Mouse (Mus musculus) A20 (cell line): ENCODE measurements around the gene Zdhhc9.

Experiments used
- DNase-seq: peaks from one replicate; pipeline ENCODE4 v3.0.0-alpha.2; 2011; ENCODE audit warnings: low read depth, low spot score

The Zdhhc9 gene

DNA sequence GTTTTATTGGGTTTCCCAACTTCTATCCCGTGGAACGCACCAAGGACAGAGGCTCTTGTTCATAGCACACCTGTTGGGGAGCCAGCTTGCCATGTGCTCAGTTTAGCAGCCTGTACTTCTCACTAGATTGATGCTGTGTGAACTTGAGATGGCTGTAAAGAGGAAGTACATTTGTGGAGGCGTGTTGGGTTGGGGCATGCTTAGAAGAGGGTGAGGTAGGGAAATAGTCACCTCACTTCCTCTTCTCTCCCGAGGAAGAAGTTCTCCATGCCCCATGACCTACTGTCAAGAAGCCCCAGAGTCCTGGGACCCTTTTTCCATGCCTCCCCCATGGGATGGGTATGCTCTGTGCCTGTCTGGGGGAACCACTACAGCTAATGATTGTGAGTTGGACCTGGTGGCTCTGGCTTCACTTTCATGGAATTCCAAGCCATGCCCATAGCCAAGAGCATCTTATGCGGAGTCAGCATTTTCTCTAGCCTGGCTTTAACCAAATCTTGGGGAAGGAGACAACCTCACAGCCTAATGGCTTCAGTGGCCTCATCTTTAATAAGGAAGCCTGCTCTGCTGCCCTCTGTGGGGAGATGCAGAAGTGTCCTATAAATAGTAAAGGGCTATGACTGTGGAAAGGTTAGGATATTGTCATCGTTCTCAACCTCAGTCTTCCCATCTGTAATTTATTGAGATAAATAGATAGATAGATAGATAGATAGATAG, 81.0 kb downstream of the Zdhhc9 start:
- DNase-seq, result peak; percentile 72

DNA sequence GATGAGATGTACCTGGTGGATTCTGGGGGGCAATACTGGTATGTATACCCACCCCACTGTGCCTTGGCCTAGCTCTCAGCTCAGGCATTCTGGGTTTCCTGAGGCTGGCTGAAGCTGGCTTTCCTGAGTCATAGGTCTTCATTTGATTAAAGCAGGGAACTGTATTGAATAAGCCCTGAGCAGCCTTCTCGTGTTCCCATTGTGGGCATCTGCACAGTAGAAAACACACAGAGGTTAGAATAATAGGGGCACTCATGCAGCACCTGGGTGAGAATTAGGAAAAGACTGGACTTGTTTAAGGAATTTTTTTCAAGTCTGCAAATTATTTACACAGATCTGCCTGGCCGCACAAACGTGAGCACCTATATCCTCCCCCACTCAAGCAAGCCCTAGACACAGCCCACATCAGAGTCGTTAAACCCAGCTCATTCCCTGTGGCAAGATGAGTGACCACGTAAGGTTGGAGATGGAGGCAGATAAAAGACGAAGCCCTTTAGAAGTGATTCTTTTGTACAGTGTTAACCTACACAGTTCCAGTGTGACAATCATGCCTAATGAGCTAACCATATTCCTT, 81.7 kb downstream of the Zdhhc9 start:
- peak; percentile 5 for DNase-seq

DNA sequence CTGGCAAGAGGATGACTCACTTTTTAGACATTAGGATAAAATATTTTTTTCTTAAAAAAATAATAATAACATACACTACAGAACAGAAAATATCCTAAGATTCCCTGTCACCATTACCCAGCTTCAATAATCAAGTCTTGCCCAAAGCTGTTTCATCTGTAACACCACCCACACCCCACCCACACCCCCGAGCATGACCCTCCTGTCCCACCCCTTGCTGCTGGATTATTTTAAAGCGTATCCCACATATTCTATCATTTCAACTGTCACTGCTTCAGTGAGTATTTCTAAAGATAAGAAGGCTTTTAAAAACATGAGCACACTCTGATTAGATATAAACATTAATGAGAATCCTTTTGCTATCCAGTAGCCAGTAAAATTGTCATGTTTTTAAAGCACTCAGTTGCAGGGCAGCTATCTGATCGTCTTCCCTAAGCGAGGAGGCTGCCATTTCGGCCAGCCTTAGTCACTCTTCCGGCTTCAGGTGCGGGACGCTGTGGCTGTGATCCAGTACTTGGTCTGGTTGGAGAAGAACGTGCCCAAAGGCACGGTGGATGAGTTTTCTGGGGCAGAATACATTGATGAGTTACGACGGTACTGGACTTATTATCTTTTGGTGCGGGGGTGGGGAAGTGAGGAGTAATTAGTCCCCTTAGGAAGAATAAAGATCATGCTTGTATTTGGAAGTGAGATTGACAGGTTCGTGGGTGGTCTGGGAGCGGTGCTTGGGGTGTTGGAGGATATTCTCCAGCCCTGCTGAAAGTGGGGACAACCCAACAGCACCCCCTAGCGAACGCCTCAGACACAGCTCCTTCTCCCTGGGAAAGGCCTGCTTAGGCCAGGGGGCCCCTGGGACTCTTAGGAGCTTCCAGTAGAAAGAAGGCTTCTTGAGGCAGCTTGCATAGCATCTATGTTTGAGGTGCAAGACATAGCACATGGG, 84.3 kb downstream of the Zdhhc9 start:
- peak; percentile 47 for DNase-seq
